Mouse (Mus musculus) G1E-ER4 (cell line): ENCODE results near the gene Gm17018. TPM values are rescaled to one million over a fixed set of nuclear protein-coding genes. Genes with fewer than 3 reads are reported as not detected.

Experiments used
- GATA1 ChIP-seq: IDR thresholded peaks from one replicate; pipeline ENCODE4 v1.8.0; 2012; ENCODE audit warnings: low read length, inconsistent platforms
- polyA plus RNA-seq: library from polyadenylated mRNA; stranded (reverse); fragments of >175 nt; gene quantifications from 2 replicates; pipeline ENCODE4 v1.2.3, GENCODE M21; 2012

Gene Gm17018
- polyA plus RNA-seq, 1 experiment, result 14.7 TPM

- TF ChIP-seq GATA1, result no peak
These were observed 36.0 kb downstream of the Gm17018 start for GRCm38 (mm10) chr19:45596434-45596833.

GRCm38 (mm10) chr19:45597106-45597505 lies 36.7 kb downstream of the Gm17018 start:
- no peak for TF ChIP-seq GATA1

GRCm38 (mm10) chr19:45602606-45603005 lies 42.2 kb downstream of the Gm17018 start:
- peak; percentile 36 for TF ChIP-seq GATA1

GRCm38 (mm10) chr19:45606701-45607100 lies 46.3 kb downstream of the Gm17018 start:
- TF ChIP-seq GATA1, result no peak

- no peak for TF ChIP-seq GATA1
These were observed 47.1 kb downstream of the Gm17018 start for GRCm38 (mm10) chr19:45607479-45607878.

GRCm38 (mm10) chr19:45608648-45609339 lies 48.4 kb downstream of the Gm17018 start:
- no peak for TF ChIP-seq GATA1

GRCm38 (mm10) chr19:45610823-45611222 lies 50.4 kb downstream of the Gm17018 start:
- no peak for TF ChIP-seq GATA1

GRCm38 (mm10) chr19:45614375-45614774 lies 54.0 kb downstream of the Gm17018 start:
- no peak for TF ChIP-seq GATA1

GRCm38 (mm10) chr19:45614928-45615327 lies 54.5 kb downstream of the Gm17018 start:
- no peak for TF ChIP-seq GATA1

- no peak for TF ChIP-seq GATA1
These were observed 55.2 kb downstream of the Gm17018 start for GRCm38 (mm10) chr19:45615415-45616213.

- TF ChIP-seq GATA1, result no peak
These were observed 55.8 kb downstream of the Gm17018 start for GRCm38 (mm10) chr19:45616214-45616518.

GRCm38 (mm10) chr19:45616735-45617134 lies 56.3 kb downstream of the Gm17018 start:
- no peak for TF ChIP-seq GATA1

GRCm38 (mm10) chr19:45618184-45618583 lies 57.8 kb downstream of the Gm17018 start:
- no peak for TF ChIP-seq GATA1

GRCm38 (mm10) chr19:45619744-45620501 lies 59.5 kb downstream of the Gm17018 start:
- TF ChIP-seq GATA1, result no peak

GRCm38 (mm10) chr19:45621061-45621460 lies 60.6 kb downstream of the Gm17018 start:
- no peak for TF ChIP-seq GATA1

- no peak for TF ChIP-seq GATA1
These were observed 61.7 kb downstream of the Gm17018 start for GRCm38 (mm10) chr19:45622144-45622543.
